Mouse (Mus musculus) Patski (cell line): Measurements from ENCODE around the gene Arhgap20. TPM values are rescaled to one million over a fixed set of nuclear protein-coding genes. Genes with fewer than 3 reads are reported as not detected.
A peak's percentile ranks its signal among the peaks of the same experiment; 100 is the strongest.

ENCODE experiments used
- ATAC-seq: fragments of 100-300 bp; one replicate; pipeline ENCODE4 v1.8.0; 2021
- CTCF ChIA-PET: fragments of 350-600 bp; sonication (Branson Sonifier 250); formaldehyde crosslinking; loops from one replicate; lab custom pipeline; 2022; ENCODE audit warnings: inconsistent platforms; lab: Charles Lee
- POLR2A ChIA-PET: fragments of 350-600 bp; sonication (Branson Sonifier 250); formaldehyde crosslinking; loops from one replicate; lab custom pipeline; 2022; ENCODE audit warnings: antibody characterized with exemption, inconsistent platforms; lab: Charles Lee
- DNase-seq: peaks from one replicate; pipeline ENCODE4 v3.0.0-alpha.2; 2011; ENCODE audit warnings: low read depth, low spot score
- H3K27me3 ChIP-seq: fragments of 371-371 bp; one replicate; pipeline ENCODE4 v1.5.1; 2021
- CTCF ChIP-seq: fragments of 100-300 bp; IDR thresholded peaks from one replicate; pipeline ENCODE4 v1.5.1; 2021
- in situ Hi-C: fragments of 300-500 bp; cut with MboI; formaldehyde crosslinking; loops from 3 replicates; pipeline ENCODE4 v1.11.1; 2018; ENCODE audit warnings: low pct_unique_long_range_greater_than_20kb, mixed read lengths
- polyA plus RNA-seq: library from polyadenylated mRNA; unstranded; gene quantifications from one replicate; pipeline ENCODE4 v1.2.3, GENCODE M21; 2021

Arhgap20 gene
- polyA plus RNA-seq, 1 experiment from 2014 or later = 2.1 TPM

GRCm38 (mm10) chr9:51866634-51867033 lies 101.5 kb downstream of the Arhgap20 start:
- DNase-seq (no peak), ATAC-seq (no peak)
- CTCF ChIA-PET = interaction anchor here (1.9 kb wide), 1 partner anchor 15 kb away, joined by 4 read pairs; no protein-coding TSS in a partner anchor
- peaks cover 11% of the 10 kb centered on the region for H3K27me3 ChIP-seq
- in situ Hi-C loops = no loop called here
- TF ChIP-seq CTCF = no peak
- POLR2A ChIA-PET = no interaction called here

GRCm38 (mm10) chr9:51869056-51869455 lies 103.9 kb downstream of the Arhgap20 start:
- ChIA-PET CTCF (no interaction called here), POLR2A (no interaction called here)
- in situ Hi-C loops = no loop called here
- no peak for ATAC-seq
- DNase-seq = no peak
- no peak for TF ChIP-seq CTCF
- H3K27me3 ChIP-seq = no peaks in the 10 kb centered on the region

GRCm38 (mm10) chr9:51874348-51874747 lies 109.2 kb downstream of the Arhgap20 start:
- no peak for TF ChIP-seq CTCF
- ChIA-PET CTCF (no interaction called here), POLR2A (no interaction called here)
- no peaks in the 10 kb centered on the region for H3K27me3 ChIP-seq
- DNase-seq (no peak), ATAC-seq (no peak)
- in situ Hi-C loops = no loop called here

GRCm38 (mm10) chr9:51875531-51875930 lies 110.4 kb downstream of the Arhgap20 start:
- CTCF ChIA-PET = no interaction called here
- no peaks in the 10 kb centered on the region for H3K27me3 ChIP-seq
- no peak for TF ChIP-seq CTCF
- POLR2A ChIA-PET = interaction anchor here (0.5 kb wide), 1 partner anchor 1019 kb away, joined by 3 read pairs; no protein-coding TSS in a partner anchor
- ATAC-seq (no peak), DNase-seq (no peak)
- in situ Hi-C loops = no loop called here

- DNase-seq (peak; percentile 44), ATAC-seq (peak; percentile 37)
- in situ Hi-C loops = no loop called here
- no peaks in the 10 kb centered on the region for H3K27me3 ChIP-seq
- no peak for TF ChIP-seq CTCF
- ChIA-PET CTCF (interaction anchor here (2.1 kb wide), 1 partner anchor 18 kb away, joined by 6 read pairs; no protein-coding TSS in a partner anchor), POLR2A (no interaction called here)
Measured at GRCm38 (mm10) chr9:51881386-51881785, 116.2 kb downstream of the Arhgap20 start.

GRCm38 (mm10) chr9:51881881-51882280 lies 116.7 kb downstream of the Arhgap20 start:
- in situ Hi-C loops = no loop called here
- CTCF ChIA-PET = no interaction called here
- H3K27me3 ChIP-seq = no peaks in the 10 kb centered on the region
- POLR2A ChIA-PET = no interaction called here
- no peak for TF ChIP-seq CTCF
- no peak for DNase-seq
- no peak for ATAC-seq

- H3K27me3 ChIP-seq = no peaks in the 10 kb centered on the region
- in situ Hi-C loops = no loop called here
- ChIA-PET CTCF (no interaction called here), POLR2A (interaction anchor here (0.9 kb wide), 1 partner anchor 10 kb away, joined by 4 read pairs; no protein-coding TSS in a partner anchor)
- DNase-seq = peak; percentile 86
- TF ChIP-seq CTCF = no peak
- ATAC-seq = peak; percentile 61
Measured at GRCm38 (mm10) chr9:51883319-51883718, 118.2 kb downstream of the Arhgap20 start.

GRCm38 (mm10) chr9:51892921-51893320 lies 127.8 kb downstream of the Arhgap20 start:
- ChIA-PET POLR2A (no interaction called here), CTCF (no interaction called here)
- DNase-seq (no peak), ATAC-seq (no peak)
- H3K27me3 ChIP-seq = no peaks in the 10 kb centered on the region
- no peak for TF ChIP-seq CTCF
- in situ Hi-C loops = no loop called here

Other genes with a start within 250 kb of the Arhgap20 start
- gene Fdx1, start 198.2 kb downstream of the Arhgap20 start, polyA plus RNA-seq = 62.4 TPM